Mouse (Mus musculus) liver, postnatal 0 days (tissue): ENCODE measurements at regions not wholly inside any gene's neighbourhood (a gene's known extent, or its start where the extent isn't known, plus 50 kb on each side); places are given as distances from the start of the nearest gene placed in this dataset.

ENCODE experiments used
- CTCF ChIP-seq: sonication (generic); IDR thresholded peaks from 2 replicates; pipeline ENCODE4 v1.5.1; 2016; ENCODE audit warnings: antibody characterized with exemption, low read depth
- EP300 ChIP-seq: IDR thresholded peaks from 2 replicates; pipeline ENCODE4 v1.6.1; 2016; ENCODE audit warnings: antibody characterized with exemption, low read depth, mild to moderate bottlenecking

- TF ChIP-seq CTCF = no peak
- TF ChIP-seq EP300 = no peak
Observed at GRCm38 (mm10) chr5:133889841-133890240, 209.7 kb upstream of the Castor2 start.
